Mouse (Mus musculus): ENCODE data around the gene Rpl9-ps6. TPM values are rescaled to one million over a fixed set of nuclear protein-coding genes. Genes with fewer than 3 reads are reported as not detected.

The Rpl9-ps6 gene
- polyA plus RNA-seq, 1 experiment: 27.8 TPM

DNA sequence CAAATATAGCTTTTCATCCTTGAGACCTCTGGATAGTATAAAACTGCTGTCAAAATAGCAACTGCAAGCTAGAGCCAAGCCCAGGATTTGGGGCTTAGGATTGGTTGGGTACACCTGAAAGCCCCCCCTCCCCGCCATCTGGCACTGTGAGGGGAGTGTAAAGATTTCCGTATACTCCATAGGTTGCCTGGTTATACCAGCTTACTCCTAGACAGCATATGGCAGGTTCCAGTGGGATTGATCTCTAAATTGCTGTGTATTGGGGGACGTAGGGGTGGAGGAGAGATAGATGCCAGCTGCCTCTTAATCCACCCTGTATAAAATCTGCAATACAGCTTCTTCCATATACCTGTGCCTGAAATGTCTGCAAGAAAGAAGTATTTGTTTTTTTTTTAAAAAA, 41.7 kb downstream of the Rpl9-ps6 start:
- WGBS: 65% methylated on average over 3 of the region's 3 CpGs
- TF ChIP-seq POLR2A (IDR thresholded peaks at IDR 0.05; ENCODE audit: borderline replicate concordance, insufficient read depth, low read length) (no peak), CTCF (IDR thresholded peaks at IDR 0.05; ENCODE audit: borderline replicate concordance, insufficient read depth, low read depth, low read length) (no peak)
- Histone ChIP-seq H3K4me3 (replicated peaks; ENCODE audit: insufficient read depth, low read depth, low read length) (no peak overlapping the region), H3K27ac (ENCODE audit: insufficient read depth, low read length) (no peak overlapping the region), H3K27me3 (ENCODE audit: control insufficient read depth, insufficient read depth, low read length) (no peaks in the 10 kb centered on the region), H3K4me1 (ENCODE audit: control insufficient read depth, insufficient read depth, low read length) (no peaks in the 10 kb centered on the region)
- no peak for DNase-seq

DNA sequence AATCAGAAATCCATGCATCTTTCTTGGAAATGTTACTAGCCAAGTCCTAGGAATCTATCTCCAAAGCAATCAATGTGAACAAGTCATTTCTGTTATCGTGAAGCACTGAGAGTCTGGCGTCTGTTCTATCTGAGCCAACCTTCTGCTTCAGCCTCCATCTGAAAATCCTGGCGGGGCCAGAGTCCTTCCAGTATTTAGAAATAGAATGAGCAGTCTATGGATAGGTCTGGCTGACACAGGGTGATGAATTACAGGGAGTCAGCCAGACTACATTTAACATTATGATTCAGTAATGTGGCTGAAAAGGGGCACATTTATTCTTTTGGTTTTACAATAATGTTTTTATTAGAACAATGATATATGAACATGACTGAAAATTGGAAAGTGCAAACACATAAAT, 47.3 kb downstream of the Rpl9-ps6 start:
- Histone ChIP-seq H3K4me1 (ENCODE audit: control insufficient read depth, insufficient read depth, low read length) (no peaks in the 10 kb centered on the region), H3K27me3 (ENCODE audit: control insufficient read depth, insufficient read depth, low read length) (no peaks in the 10 kb centered on the region), H3K27ac (ENCODE audit: insufficient read depth, low read length) (no peak overlapping the region), H3K4me3 (replicated peaks; ENCODE audit: insufficient read depth, low read depth, low read length) (no peak overlapping the region)
- TF ChIP-seq CTCF (IDR thresholded peaks at IDR 0.05; ENCODE audit: borderline replicate concordance, insufficient read depth, low read depth, low read length) (no peak), POLR2A (IDR thresholded peaks at IDR 0.05; ENCODE audit: borderline replicate concordance, insufficient read depth, low read length) (no peak)
- no peak for DNase-seq
- WGBS: 32% methylated on average over 3 of the region's 3 CpGs

DNA sequence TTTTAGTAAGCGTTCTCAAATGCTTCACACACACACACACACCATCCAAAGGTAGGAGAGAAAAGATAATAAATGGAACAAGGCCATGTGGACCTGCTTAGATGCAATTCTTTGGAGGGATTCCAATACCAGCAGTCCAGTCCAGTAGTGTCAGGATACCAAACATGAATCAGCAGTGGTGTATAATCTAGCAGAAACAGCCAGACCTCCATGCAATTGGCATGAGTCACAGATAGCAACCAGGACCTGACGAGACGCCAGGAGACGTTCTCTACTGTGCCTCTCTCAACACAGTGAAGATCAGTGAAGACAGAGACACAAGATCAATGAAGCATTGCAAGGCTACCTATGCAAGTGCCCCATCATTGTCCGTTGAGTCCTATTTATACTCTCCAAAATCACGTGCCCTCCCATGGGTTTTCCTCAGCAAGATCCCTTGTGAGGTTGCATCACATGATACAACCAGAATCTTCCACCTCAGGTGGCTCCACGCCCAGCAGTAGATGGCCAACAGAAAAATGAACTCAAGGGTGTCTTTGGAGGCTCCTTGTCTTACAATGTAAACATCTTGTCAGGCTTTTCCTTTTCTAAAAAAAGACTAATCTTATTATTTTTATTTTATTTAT, 49.6 kb downstream of the Rpl9-ps6 start:
- Histone ChIP-seq H3K4me1 (ENCODE audit: control insufficient read depth, insufficient read depth, low read length) (no peaks in the 10 kb centered on the region), H3K27me3 (ENCODE audit: control insufficient read depth, insufficient read depth, low read length) (no peaks in the 10 kb centered on the region), H3K4me3 (replicated peaks; ENCODE audit: insufficient read depth, low read depth, low read length) (no peak overlapping the region), H3K27ac (ENCODE audit: insufficient read depth, low read length) (no peak overlapping the region)
- DNase-seq: no peak
- TF ChIP-seq POLR2A (IDR thresholded peaks at IDR 0.05; ENCODE audit: borderline replicate concordance, insufficient read depth, low read length): no peak
- 61% methylated on average over 7 of the region's 7 CpGs for WGBS

Other genes starting within 250 kb of the Rpl9-ps6 start
- gene Sgms1, start 76.9 kb downstream of the Rpl9-ps6 start, polyA plus RNA-seq (2012; rRNA removed): 34.7 and 38.8 TPM in 2 replicates
- 38.8 and 41.3 TPM in 2 replicates for gene Minpp1, start 19.2 kb upstream of the Rpl9-ps6 start, polyA plus RNA-seq (2012; rRNA removed)
- gene Papss2, start 129.2 kb upstream of the Rpl9-ps6 start, polyA plus RNA-seq (2012; rRNA removed): 4.9 TPM in 2 replicates